Mouse (Mus musculus): ENCODE data around the gene Luzp1. TPM values are rescaled to one million over a fixed set of nuclear protein-coding genes. Genes with fewer than 3 reads are reported as not detected.

Luzp1 gene
- total and polyA plus RNA-seq, 3 experiments: 7.5 to 13.4 TPM; not detected in 1

- no peak overlapping the region for H3K4me3 ChIP-seq (ENCODE audit: control insufficient read depth in 1 of 2, insufficient read depth in 1 of 2, low read depth in 2 of 2, low read length in 2 of 2)
- TF ChIP-seq TCF12 (IDR thresholded peaks at IDR 0.05; ENCODE audit: low read depth, low read length) (no peak), TBP (IDR thresholded peaks at IDR 0.05; ENCODE audit: low read depth, low read length) (no peak), USF1 (IDR thresholded peaks at IDR 0.05; ENCODE audit: low read depth, low read length) (no peak), POLR2AphosphoS5 (IDR thresholded peaks at IDR 0.05; ENCODE audit: borderline replicate concordance, low read depth, low read length) (no peak), ZMIZ1 (IDR thresholded peaks at IDR 0.05; ENCODE audit: low read depth, low read length) (no peak), BHLHE40 (IDR thresholded peaks at IDR 0.05; ENCODE audit: borderline replicate concordance, low read depth, low read length) (no peak), UBTF (IDR thresholded peaks at IDR 0.05; ENCODE audit: borderline replicate concordance, insufficient read depth, low read depth, low read length) (no peak), ZNF384 (IDR thresholded peaks at IDR 0.05; ENCODE audit: low read depth, low read length) (no peak), ETS1 (IDR thresholded peaks at IDR 0.05; ENCODE audit: low read depth, low read length) (no peak)
- H3K79me2 ChIP-seq (ENCODE audit: control insufficient read depth, insufficient read depth, low read length, poor library complexity): no peaks in the 10 kb centered on the region
- no peaks in the 10 kb centered on the region for H3K27me3 ChIP-seq (ENCODE audit: control insufficient read depth in 1 of 2, insufficient read depth in 2 of 2, low read length in 2 of 2)
- DNase-seq (ENCODE audit: low read depth, low spot score): no peak
- no peak overlapping the region for H3K27ac ChIP-seq (ENCODE audit: control insufficient read depth, low read depth, low read length)
- peaks cover 0 to 3% of the 10 kb centered on the region in 2 experiments; a peak in 1 of 4 replicates for H3K36me3 ChIP-seq (ENCODE audit: control insufficient read depth in 1 of 2, insufficient read depth in 2 of 2, low read length in 2 of 2)
- H3K9me3 ChIP-seq (replicated peaks; ENCODE audit: insufficient read depth, low read length): no peaks in the 10 kb centered on the region
- no peak overlapping the region for H3K9ac ChIP-seq (ENCODE audit: control insufficient read depth, low read depth, low read length, poor library complexity, severe bottlenecking)
- no peaks in the 10 kb centered on the region for H3K4me1 ChIP-seq (ENCODE audit: control insufficient read depth in 1 of 2, insufficient read depth in 2 of 2, low read length in 2 of 2)
Observed at GRCm38 (mm10) chr4:136430609-136431375, 38.8 kb upstream of the Luzp1 start.

GRCm38 (mm10) chr4:136431376-136431693, 38.2 kb upstream of the Luzp1 start:
- Histone ChIP-seq H3K27me3 (ENCODE audit: control insufficient read depth in 1 of 2, insufficient read depth in 2 of 2, low read length in 2 of 2) (no peaks in the 10 kb centered on the region), H3K4me3 (ENCODE audit: control insufficient read depth in 1 of 2, insufficient read depth in 1 of 2, low read depth in 2 of 2, low read length in 2 of 2) (no peak overlapping the region), H3K4me1 (ENCODE audit: control insufficient read depth in 1 of 2, insufficient read depth in 2 of 2, low read length in 2 of 2) (no peaks in the 10 kb centered on the region), H3K79me2 (ENCODE audit: control insufficient read depth, insufficient read depth, low read length, poor library complexity) (no peaks in the 10 kb centered on the region), H3K36me3 (ENCODE audit: control insufficient read depth in 1 of 2, insufficient read depth in 2 of 2, low read length in 2 of 2) (peaks cover 0 to 3% of the 10 kb centered on the region in 2 experiments; a peak in 1 of 4 replicates), H3K9me3 (replicated peaks; ENCODE audit: insufficient read depth, low read length) (no peaks in the 10 kb centered on the region), H3K27ac (ENCODE audit: control insufficient read depth, low read depth, low read length) (no peak overlapping the region), H3K9ac (ENCODE audit: control insufficient read depth, low read depth, low read length, poor library complexity, severe bottlenecking) (no peak overlapping the region)
- peak; percentile 62 to 76 (median 66) for TF ChIP-seq CTCF (IDR thresholded peaks at IDR 0.05 in 2 of 3, conservative IDR thresholded peaks at IDR 0.05 in 1 of 3; ENCODE audit: control insufficient read depth in 1 of 3, insufficient read depth in 1 of 3, low read depth in 2 of 3, low read length in 3 of 3, poor library complexity in 1 of 3, severe bottlenecking in 1 of 3)
- no peak for TF ChIP-seq GABPA (IDR thresholded peaks at IDR 0.05; ENCODE audit: low read depth, low read length)
- no peak for TF ChIP-seq POLR2AphosphoS2 (IDR thresholded peaks at IDR 0.05; ENCODE audit: low read length)
- TF ChIP-seq ZC3H11A (IDR thresholded peaks at IDR 0.05; ENCODE audit: low read depth, low read length): peak; percentile 39; the same call in 1 of the 2 replicates
- TF ChIP-seq KAT2A (conservative IDR thresholded peaks at IDR 0.05; ENCODE audit: low read depth, low read length): no peak
- peak; percentile 60 for TF ChIP-seq SMC3 (IDR thresholded peaks at IDR 0.05; ENCODE audit: low read depth, low read length)
- no peak for TF ChIP-seq MXI1 (IDR thresholded peaks at IDR 0.05; ENCODE audit: low read depth, low read length)
- peak; percentile 63 for TF ChIP-seq RAD21 (IDR thresholded peaks at IDR 0.05; ENCODE audit: low read depth, low read length)
- DNase-seq (ENCODE audit: low read depth, low spot score): peak; percentile 82

All from MEL (cell line).